Mouse (Mus musculus): Measurements from ENCODE around the gene Psmd5.
"Not testable (repeated sequence)": the region's sequence is repeated elsewhere in the genome, so short reads cannot be mapped to it uniquely, and the experiment has no call there.

GRCm38 (mm10) chr2:34802565-34803245, 72.1 kb downstream of the Psmd5 start:
- not testable (repeated sequence) for TF ChIP-seq GATA1 (IDR thresholded peaks at IDR 0.05; ENCODE audit: borderline replicate concordance, low read length); FLI1 (IDR thresholded peaks at IDR 0.05; ENCODE audit: low read length)
